Mouse (Mus musculus) adrenal gland, postnatal 14 days (tissue): Measurements from ENCODE around the gene Cldnd1. TPM values are rescaled to one million over a fixed set of nuclear protein-coding genes. Genes with fewer than 3 reads are reported as not detected.

ENCODE experiments used
- DNase-seq: peaks from one replicate; pipeline ENCODE4 v3.0.0; 2021; ENCODE audit warnings: mixed read lengths
- microRNA-seq, 2 experiments: library from miRNA; unstranded; fragments of <30 nt; microRNA quantifications; one replicate each; pipeline ENCODE4 v1.2.0; 2021
- total RNA-seq: library from RNA; stranded (reverse); gene quantifications from 2 replicates; pipeline ENCODE4 v1.2.3, GENCODE M21; 2021

Gene Cldnd1
- total RNA-seq, 1 experiment from 2014 or later = 68.9 TPM

- no peak for DNase-seq
Observed at GRCm38 (mm10) chr16:58708601-58709475, 18.9 kb upstream of the Cldnd1 start.

- DNase-seq = no peak
Observed at GRCm38 (mm10) chr16:58709536-58709935, 18.2 kb upstream of the Cldnd1 start.

GRCm38 (mm10) chr16:58712221-58712620 lies 15.5 kb upstream of the Cldnd1 start:
- no peak for DNase-seq

GRCm38 (mm10) chr16:58713128-58713527 lies 14.6 kb upstream of the Cldnd1 start:
- DNase-seq = no peak

GRCm38 (mm10) chr16:58715018-58715417 lies 12.7 kb upstream of the Cldnd1 start:
- no peak for DNase-seq

GRCm38 (mm10) chr16:58718666-58719120 lies 9.0 kb upstream of the Cldnd1 start, which contains the start of gene Gpr15:
Gpr15 (minus strand) TSS chr16:58719070.
- DNase-seq = no peak

GRCm38 (mm10) chr16:58722292-58722691 lies 5.4 kb upstream of the Cldnd1 start:
- no peak for DNase-seq

- DNase-seq = no peak
Observed at GRCm38 (mm10) chr16:58726680-58727476, 832 bp upstream of the Cldnd1 start.

- DNase-seq = no peak
Observed at GRCm38 (mm10) chr16:58728176-58728671, 514 bp downstream of the Cldnd1 start.

- no peak for DNase-seq
Observed at GRCm38 (mm10) chr16:58738205-58738604, 10.5 kb downstream of the Cldnd1 start.

GRCm38 (mm10) chr16:58738800-58739199 lies 11.1 kb downstream of the Cldnd1 start:
- DNase-seq = no peak

- DNase-seq = no peak
Observed at GRCm38 (mm10) chr16:58740751-58741150, 13.0 kb downstream of the Cldnd1 start.

- no peak for DNase-seq
Observed at GRCm38 (mm10) chr16:58746715-58747114, 19.0 kb downstream of the Cldnd1 start.

- DNase-seq = no peak
Observed at GRCm38 (mm10) chr16:58751314-58751713, 23.6 kb downstream of the Cldnd1 start.

- DNase-seq = no peak
Observed at GRCm38 (mm10) chr16:58756191-58756590, 28.5 kb downstream of the Cldnd1 start.

GRCm38 (mm10) chr16:58763076-58763475 lies 35.4 kb downstream of the Cldnd1 start, which contains the start of gene Olfr172:
Olfr172 (minus strand) TSS chr16:58763176.
- DNase-seq = no peak

Small RNA genes lying within 50 kb of the gene (microRNA-seq; reads per million reads assigned to microRNA genes)
- 0 reads per million in 2 experiments for gene Gm27564

Other genes with a start within 250 kb of the Cldnd1 start
- 21.9 and 35.0 TPM in 2 replicates for gene St3gal6, start 203.7 kb upstream of the Cldnd1 start, total RNA-seq
- gene Gm813, start 110.9 kb upstream of the Cldnd1 start, total RNA-seq = not detected in 2 replicates
- not detected in 2 replicates for gene E330017A01Rik, start 89.2 kb upstream of the Cldnd1 start, total RNA-seq
- 20.5 and 27.8 TPM in 2 replicates for gene Cpox, start 57.6 kb upstream of the Cldnd1 start, total RNA-seq
- not detected in 2 replicates for gene Gpr15, start 8.8 kb upstream of the Cldnd1 start, total RNA-seq
- not detected in 2 replicates for gene Olfr172, start 35.3 kb downstream of the Cldnd1 start, total RNA-seq
- gene Olfr173, start 72.4 kb downstream of the Cldnd1 start, total RNA-seq = not detected in 2 replicates
- gene Olfr175-ps1, start 98.9 kb downstream of the Cldnd1 start, total RNA-seq = not detected in 2 replicates
- not detected in 2 replicates for gene Olfr177, start 146.9 kb downstream of the Cldnd1 start, total RNA-seq
- gene Olfr178, start 164.2 kb downstream of the Cldnd1 start, total RNA-seq = not detected in 2 replicates
- not detected in 2 replicates for gene Olfr181, start 200.8 kb downstream of the Cldnd1 start, total RNA-seq
- not detected in 2 replicates for gene Olfr180, start 201.5 kb downstream of the Cldnd1 start, total RNA-seq